Mouse (Mus musculus) heart, adult 2 months (tissue): ENCODE data around the gene Syt7.

Experiments used
- CTCF ChIP-seq: fragments of 200-600 bp; IDR thresholded peaks from 2 replicates; pipeline ENCODE4 v1.8.1; 2022; ENCODE audit warnings: antibody characterized with exemption, mild to moderate bottlenecking, moderate library complexity
- EP300 ChIP-seq: fragments of 200-500 bp; IDR thresholded peaks from 2 replicates; pipeline ENCODE4 v1.6.1; 2011; ENCODE audit warnings: low read depth, low read length, control low read depth; ENCODE audit not compliant: insufficient read depth
- POLR2A ChIP-seq: fragments of 200-500 bp; IDR thresholded peaks from 2 replicates; pipeline ENCODE4 v1.6.1; 2011; ENCODE audit warnings: mild to moderate bottlenecking, low read depth, low read length, control low read depth; ENCODE audit not compliant: insufficient read depth

DNA sequence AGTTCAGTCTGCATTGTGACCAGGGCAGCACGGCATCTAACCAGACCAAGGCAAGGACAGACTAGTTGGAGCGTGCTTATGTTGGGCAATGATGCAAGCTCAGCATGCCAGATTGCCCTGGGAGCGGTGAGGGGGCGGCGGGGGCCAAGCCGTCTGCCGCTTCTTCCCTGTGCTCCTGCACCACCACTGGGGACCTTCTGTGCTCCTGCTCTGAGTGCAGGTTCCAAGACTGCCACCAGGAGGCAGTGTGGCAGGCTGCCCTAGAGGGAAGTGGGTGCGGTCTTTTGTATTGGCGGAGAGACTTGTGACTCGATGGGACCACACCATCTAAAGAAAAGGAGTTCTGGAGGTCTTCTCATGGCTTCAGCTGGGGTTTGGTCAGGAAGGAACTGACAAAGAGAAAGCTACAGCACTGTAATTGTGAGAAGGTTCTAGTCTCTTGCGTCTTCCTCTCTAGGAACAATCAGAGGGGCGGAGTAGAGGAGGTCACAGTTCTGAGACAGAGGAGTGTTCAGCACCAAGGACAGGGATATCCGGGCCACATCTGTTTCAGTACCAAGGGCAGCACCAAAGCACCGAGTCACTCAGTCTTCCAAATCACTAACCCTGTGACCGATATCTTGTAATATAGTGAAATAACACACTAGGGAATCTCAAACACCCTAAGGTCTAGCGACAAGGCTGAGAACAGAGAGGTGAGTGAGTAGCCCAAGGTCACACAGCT lies 14.0 kb downstream of the Syt7 start:
- peak; percentile 56 for TF ChIP-seq CTCF
- no peak for TF ChIP-seq POLR2A
- TF ChIP-seq EP300 = peak; percentile 68; the same call in 1 of the 2 replicates
